In the genomic region with DNA sequence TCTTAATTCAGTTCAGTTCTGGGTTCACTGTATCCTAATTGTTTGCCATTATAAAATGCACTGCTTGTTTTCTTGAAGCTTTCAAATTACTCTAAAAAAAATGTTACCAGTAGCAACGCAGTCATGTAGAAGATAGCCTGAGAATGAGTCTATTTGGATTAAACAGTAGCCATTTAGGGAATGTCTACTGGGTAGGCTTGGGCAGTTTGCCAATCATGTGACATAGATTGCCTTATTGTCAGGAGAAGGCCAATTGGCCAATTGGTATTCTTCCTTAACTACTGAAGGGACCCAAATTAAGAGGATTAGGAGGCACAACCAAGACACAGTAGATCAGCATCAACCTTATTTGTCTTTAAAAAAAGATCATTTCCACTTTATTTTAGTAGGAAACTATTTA, we compare ENCODE assay signal across 22 mouse cellular contexts.
A peak's percentile ranks its signal among the peaks of the same experiment; 100 is the strongest.
DNase-seq lines count a peak whose midpoint lies in the region; ATAC-seq and TF ChIP-seq lines count a peak whose summit lies in the region.
"Had no signal": no experiment of that assay in that cellular context is flagged by ENCODE, and none has a peak within 500 bp of the region (broad histone marks: within the 10 kb centered on the region; RNA-seq: fewer than 3 reads in every experiment).

No protein-coding gene starts in this region.

- DNase-seq in cerebellum, postnatal 10 days, result peak; percentile 29 to 33
- peak; percentile 38 for DNase-seq in hindbrain, postnatal 0 days (ENCODE audit: low spot score)
- no peak for DNase-seq in hindbrain, embryonic 14.5 days (ENCODE audit: low spot score)
- DNase-seq in layer of hippocampus, postnatal 25 days (ENCODE audit: extremely low spot score in 1 of 2, low spot score in 1 of 2), result no peak
- DNase-seq: cerebellum, adult 2 months; cerebellum, postnatal 36 days; gastrocnemius, postnatal 14 days; heart, adult 11 months; kidney, adult 2 months; liver; lung, postnatal 10 days; thymus, adult 18-20 months; thymus, postnatal 36 days had no signal

- H3K4me3 ChIP-seq in hindbrain, postnatal 0 days (ENCODE audit: low read length), result no peak overlapping the region
- no peak overlapping the region for H3K4me3 ChIP-seq in hindbrain, embryonic 14.5 days (replicated peaks; ENCODE audit: low read length)
- H3K4me3 ChIP-seq in neural tube, embryonic 12.5 days, result no peak overlapping the region
- no peak overlapping the region for H3K4me3 ChIP-seq in neural tube, embryonic 15.5 days (replicated peaks)
- H3K4me3 ChIP-seq: limb, embryonic 10.5 days; liver, embryonic 15.5 days; neural tube, embryonic 13.5 days had no signal

- TF ChIP-seq CTCF in hindbrain, postnatal 0 days (IDR thresholded peaks at IDR 0.05; ENCODE audit: low read depth), result no peak

- H3K4me2 ChIP-seq in hindbrain, postnatal 0 days (ENCODE audit: low read depth, low read length), result no peak overlapping the region
- H3K4me2 ChIP-seq in hindbrain, embryonic 14.5 days (replicated peaks), result no peak overlapping the region
- H3K4me2 ChIP-seq in neural tube, embryonic 12.5 days (replicated peaks), result no peak overlapping the region
- H3K4me2 ChIP-seq in neural tube, embryonic 15.5 days, result no peak overlapping the region
- H3K4me2 ChIP-seq: heart, embryonic 11.5 days; liver, embryonic 15.5 days; midbrain, embryonic 11.5 days; neural tube, embryonic 13.5 days had no signal

- ATAC-seq in cerebellum, adult (ENCODE audit: insufficient number of reproducible peaks, low FRiP score, low TSS enrichment), result no peak
- ATAC-seq in hindbrain, postnatal 0 days, result no peak
- no peak for ATAC-seq in hindbrain, embryonic 14.5 days (ENCODE audit: low FRiP score)
- ATAC-seq in neural tube, embryonic 12.5 days (ENCODE audit: low FRiP score, low read depth), result peak; percentile 52
- ATAC-seq in neural tube, embryonic 15.5 days (ENCODE audit: low FRiP score), result no peak

- H3K27me3 ChIP-seq in hindbrain, postnatal 0 days (ENCODE audit: insufficient read depth, low read length), result no peaks in the 10 kb centered on the region
- H3K27me3 ChIP-seq in hindbrain, embryonic 14.5 days (ENCODE audit: control insufficient read depth, insufficient read depth, low read length), result no peaks in the 10 kb centered on the region
- no peaks in the 10 kb centered on the region for H3K27me3 ChIP-seq in neural tube, embryonic 12.5 days (replicated peaks)
- no peaks in the 10 kb centered on the region for H3K27me3 ChIP-seq in neural tube, embryonic 15.5 days (replicated peaks)
- H3K27me3 ChIP-seq: liver, embryonic 15.5 days; neural tube, embryonic 13.5 days had no signal

- no peaks in the 10 kb centered on the region for H3K4me1 ChIP-seq in hindbrain, postnatal 0 days (ENCODE audit: insufficient read depth, low read length)
- H3K4me1 ChIP-seq in hindbrain, embryonic 14.5 days (replicated peaks; ENCODE audit: control insufficient read depth, insufficient read depth, low read length), result peaks cover 6% of the 10 kb centered on the region; the same call in 1 of the 2 replicates
- peaks cover 3% of the 10 kb centered on the region; the same call in 1 of the 2 replicates for H3K4me1 ChIP-seq in neural tube, embryonic 12.5 days
- H3K4me1 ChIP-seq in neural tube, embryonic 15.5 days, result peaks cover 3% of the 10 kb centered on the region; the same call in 1 of the 2 replicates
- H3K4me1 ChIP-seq: limb, embryonic 10.5 days; liver, embryonic 15.5 days had no signal

- no peak overlapping the region for H3K9ac ChIP-seq in hindbrain, postnatal 0 days (replicated peaks; ENCODE audit: low read length)
- H3K9ac ChIP-seq in hindbrain, embryonic 14.5 days, result no peak overlapping the region
- H3K9ac ChIP-seq in neural tube, embryonic 12.5 days, result no peak overlapping the region
- H3K9ac ChIP-seq in neural tube, embryonic 15.5 days (replicated peaks), result no peak overlapping the region
- H3K9ac ChIP-seq: liver, embryonic 15.5 days; neural tube, embryonic 13.5 days had no signal

- no peak overlapping the region for H3K27ac ChIP-seq in hindbrain, postnatal 0 days
- no peak overlapping the region for H3K27ac ChIP-seq in hindbrain, embryonic 14.5 days
- no peak overlapping the region for H3K27ac ChIP-seq in neural tube, embryonic 12.5 days
- no peak overlapping the region for H3K27ac ChIP-seq in neural tube, embryonic 15.5 days (replicated peaks)
- H3K27ac ChIP-seq: kidney, postnatal 0 days; limb, embryonic 10.5 days; liver, embryonic 15.5 days; neural tube, embryonic 13.5 days had no signal

- H3K36me3 ChIP-seq in hindbrain, postnatal 0 days (ENCODE audit: insufficient read depth, low read length), result no peaks in the 10 kb centered on the region
- H3K36me3 ChIP-seq in hindbrain, embryonic 14.5 days (replicated peaks; ENCODE audit: control insufficient read depth, insufficient read depth), result no peaks in the 10 kb centered on the region
- H3K36me3 ChIP-seq in neural tube, embryonic 12.5 days, result no peaks in the 10 kb centered on the region
- H3K36me3 ChIP-seq in neural tube, embryonic 15.5 days, result no peaks in the 10 kb centered on the region
- H3K36me3 ChIP-seq: limb, embryonic 10.5 days; liver, embryonic 15.5 days; neural tube, embryonic 13.5 days had no signal

- WGBS in hindbrain, postnatal 0 days, result 54% methylated on average over 1 of the region's 1 CpGs
- 59% methylated on average over 1 of the region's 1 CpGs for WGBS in hindbrain, embryonic 14.5 days
- 70% methylated on average over 1 of the region's 1 CpGs for WGBS in neural tube, embryonic 12.5 days
- WGBS in neural tube, embryonic 15.5 days, result 46% methylated on average over 1 of the region's 1 CpGs

- no peaks in the 10 kb centered on the region for H3K9me3 ChIP-seq in hindbrain, postnatal 0 days (ENCODE audit: low read length)
- no peaks in the 10 kb centered on the region for H3K9me3 ChIP-seq in hindbrain, embryonic 14.5 days (ENCODE audit: control insufficient read depth, low read length)
- no peaks in the 10 kb centered on the region for H3K9me3 ChIP-seq in neural tube, embryonic 12.5 days
- H3K9me3 ChIP-seq in neural tube, embryonic 15.5 days (replicated peaks), result no peaks in the 10 kb centered on the region
- H3K9me3 ChIP-seq: limb, embryonic 10.5 days; liver, embryonic 15.5 days; neural tube, embryonic 13.5 days had no signal

Comparison
In these comparisons a context has a peak if more than half of its experiments do, and no peak if none do; other contexts are left out.
1. DNase-seq: peak in cerebellum, postnatal 10 days (2 of 2) and hindbrain, postnatal 0 days (single experiment); none in hindbrain, embryonic 14.5 days (single experiment) and layer of hippocampus, postnatal 25 days (0 of 2).